Mouse (Mus musculus) kidney, postnatal 4 days (tissue): Measurements from ENCODE around the gene Lgals9.
"Not testable (repeated sequence)": the region's sequence is repeated elsewhere in the genome, so short reads cannot be mapped to it uniquely, and the experiment has no call there.

Source experiments
- DNase-seq, 2 experiments: peaks; one replicate each; pipeline ENCODE4 v3.0.0; 2021; ENCODE audit warnings: mixed read lengths in 2 of 2

Lgals9 gene

GRCm38 (mm10) chr11:78984483-78985177 is at the start of gene Lgals9:
Gene Lgals9 (minus strand): TSS chr11:78984946.
- DNase-seq, result peak; percentile 69 to 78

DNA sequence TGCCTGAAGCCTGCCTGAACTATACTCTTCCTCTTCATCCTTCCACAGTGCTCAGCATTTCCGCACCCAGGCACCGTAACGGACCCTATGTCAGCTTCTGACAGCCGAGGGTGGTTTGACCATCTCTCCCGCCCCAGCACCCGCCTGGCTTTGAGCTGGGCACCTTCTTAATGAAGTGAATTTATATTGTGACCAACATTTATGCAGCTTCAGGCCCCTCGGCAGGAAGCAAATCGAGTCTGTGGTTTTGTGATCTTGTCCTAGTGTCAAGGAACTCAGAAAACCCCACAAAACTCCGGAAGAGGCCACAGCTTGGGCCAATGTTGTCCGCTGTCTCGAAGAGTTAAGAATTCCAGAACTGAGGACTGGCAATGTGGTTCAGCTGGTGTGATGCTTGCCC is 48.9 kb upstream of the Lgals9 start:
- no peak for DNase-seq

DNA sequence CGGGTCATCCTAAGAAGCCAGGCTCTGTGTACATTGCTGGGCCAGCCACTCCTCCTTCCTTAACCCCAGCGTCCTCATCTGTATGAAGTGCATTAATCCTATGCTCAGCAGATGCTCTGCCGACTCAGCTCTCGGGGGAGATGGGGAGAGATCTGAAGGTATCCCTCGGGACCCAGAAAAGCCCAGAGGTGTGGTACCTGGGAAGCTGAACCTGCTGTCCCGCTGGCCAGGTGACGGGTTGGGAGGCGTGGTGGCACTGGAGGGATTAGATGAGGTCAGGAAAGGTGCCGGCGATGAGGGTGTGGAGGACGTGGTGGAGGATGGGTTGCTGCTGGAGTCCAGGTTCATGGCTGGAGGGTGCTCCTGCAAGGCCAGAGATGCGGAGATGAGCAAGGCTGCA is 48.3 kb upstream of the Lgals9 start:
- DNase-seq, result no peak

GRCm38 (mm10) chr11:79031452-79031746 is 46.7 kb upstream of the Lgals9 start:
- DNase-seq, result no peak

- DNase-seq, result peak; percentile 93 to 96
These were observed 46.1 kb upstream of the Lgals9 start for GRCm38 (mm10) chr11:79030570-79031451.

GRCm38 (mm10) chr11:79023751-79024150 is 39.0 kb upstream of the Lgals9 start:
- DNase-seq, result no peak

- DNase-seq, result peak; percentile 55 to 73
These were observed 38.6 kb upstream of the Lgals9 start for GRCm38 (mm10) chr11:79023342-79023741.

- DNase-seq, result no peak
These were observed 38.1 kb upstream of the Lgals9 start for GRCm38 (mm10) chr11:79022836-79023235.

GRCm38 (mm10) chr11:79020535-79021045 is 35.8 kb upstream of the Lgals9 start:
- DNase-seq, result no peak

GRCm38 (mm10) chr11:79019839-79020534 is 35.2 kb upstream of the Lgals9 start:
- DNase-seq, result peak; percentile 51 to 62

DNA sequence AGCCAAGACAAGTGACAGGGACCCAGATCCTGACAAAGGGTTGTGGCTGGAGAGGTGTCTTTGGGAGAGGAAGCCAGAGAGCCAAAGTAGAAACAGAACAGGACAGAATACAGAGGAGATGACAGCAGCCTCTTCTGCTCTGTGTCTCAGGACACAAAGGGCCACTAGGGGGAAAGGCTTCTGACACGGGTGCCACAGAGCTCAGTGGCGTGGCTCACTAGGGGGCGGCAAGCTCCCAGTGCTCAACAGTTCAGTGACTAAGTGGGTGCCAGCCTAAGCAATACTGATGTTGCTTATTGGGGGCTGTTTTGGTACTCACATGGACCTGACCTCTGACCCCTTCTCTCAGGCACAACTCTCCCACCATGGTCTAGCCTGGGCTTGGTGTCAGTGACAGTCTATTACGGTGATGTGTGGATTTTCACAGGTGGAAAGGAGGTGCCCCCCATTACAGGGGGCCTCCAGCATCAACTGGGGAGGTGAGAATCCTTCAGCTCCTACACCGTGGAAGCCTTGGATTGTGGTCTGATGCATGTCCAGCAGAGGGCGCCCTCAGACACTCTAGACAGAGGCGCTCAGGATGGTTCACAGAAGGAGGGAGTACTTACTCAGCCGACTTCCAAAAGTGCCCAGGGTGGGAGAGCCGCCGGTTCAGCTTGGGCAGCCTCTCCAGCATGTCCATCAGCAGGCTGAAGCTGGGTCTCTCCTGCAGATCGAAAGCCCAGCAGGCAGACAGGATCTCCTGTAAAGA is 34.4 kb upstream of the Lgals9 start:
- peak; percentile 87 to 88 for DNase-seq

- no peak for DNase-seq
These were observed 32.4 kb upstream of the Lgals9 start for GRCm38 (mm10) chr11:79017161-79017606.

GRCm38 (mm10) chr11:79016236-79016635 is 31.5 kb upstream of the Lgals9 start:
- DNase-seq, result no peak

DNA sequence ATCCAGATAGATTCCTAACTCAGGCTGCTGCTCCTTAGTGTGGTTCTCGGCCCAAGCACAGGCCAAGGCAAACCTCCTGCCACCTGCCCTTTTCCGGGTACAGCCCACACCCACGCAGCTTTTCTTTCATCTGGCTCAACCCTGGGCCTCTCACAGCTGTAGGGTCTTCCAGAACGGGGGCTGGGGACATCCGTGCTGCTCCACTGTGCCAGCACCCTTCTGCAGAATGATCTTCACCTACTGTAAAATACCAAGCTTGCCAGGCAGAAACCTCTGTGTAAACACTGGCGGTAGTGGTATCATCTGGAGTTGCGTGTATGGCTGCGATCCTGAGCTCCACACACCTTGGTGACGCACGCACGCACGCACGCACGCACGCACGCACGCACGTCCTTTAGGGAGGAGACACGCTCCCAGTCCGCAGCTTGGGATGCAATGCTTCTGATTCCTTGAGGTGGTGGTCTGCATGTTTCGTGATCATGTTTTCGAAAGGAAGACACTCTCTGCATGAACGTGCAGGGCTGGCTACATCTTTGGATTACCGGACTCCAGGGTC is 31.0 kb upstream of the Lgals9 start:
- no peak for DNase-seq

- DNase-seq, result no peak
These were observed 30.0 kb upstream of the Lgals9 start for GRCm38 (mm10) chr11:79014602-79015325.

- DNase-seq, result peak in 1 of 2 experiments; percentile 28
These were observed 29.1 kb upstream of the Lgals9 start for GRCm38 (mm10) chr11:79013806-79014205.

DNA sequence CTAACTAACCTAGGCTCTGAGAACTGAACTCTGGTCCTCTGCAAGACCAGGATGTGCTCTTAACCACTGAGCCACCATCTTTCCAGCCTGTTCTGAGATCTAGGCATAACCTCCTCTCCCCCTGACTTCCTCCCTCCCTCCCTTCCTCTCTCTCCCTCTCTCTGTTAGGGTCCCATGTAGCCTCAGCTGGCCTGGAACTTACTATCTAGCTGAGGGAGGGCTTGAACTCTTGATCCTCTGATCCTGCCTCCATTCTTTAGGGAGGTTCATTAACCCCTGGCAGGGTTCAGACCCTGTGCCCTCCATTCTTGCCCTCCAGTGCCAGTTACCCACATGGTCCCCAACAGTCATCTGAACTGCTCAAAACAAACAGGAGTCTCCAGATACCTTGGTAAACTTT is 28.3 kb upstream of the Lgals9 start:
- no peak for DNase-seq

DNA sequence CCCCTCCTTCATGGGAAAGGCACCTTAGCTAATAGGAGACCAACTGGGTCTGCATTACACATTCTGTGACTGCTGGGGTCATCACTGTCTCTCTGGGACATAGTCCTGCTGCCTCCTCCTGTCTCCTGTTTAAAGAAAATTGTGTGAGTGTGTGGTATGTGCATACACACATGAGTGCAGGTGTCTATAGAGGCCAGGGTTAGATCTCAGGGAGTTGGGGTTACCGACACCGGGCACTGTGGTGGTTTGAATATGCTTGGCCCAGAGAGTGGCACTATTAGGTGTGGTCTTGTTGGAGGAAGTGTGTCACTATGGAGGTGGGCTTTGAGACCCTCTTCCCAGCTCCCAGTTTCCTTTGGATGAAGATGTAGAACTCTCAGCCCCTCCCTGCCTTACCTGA is 27.8 kb upstream of the Lgals9 start:
- DNase-seq, result no peak

GRCm38 (mm10) chr11:79008891-79009290 is 24.1 kb upstream of the Lgals9 start:
- no peak for DNase-seq

DNA sequence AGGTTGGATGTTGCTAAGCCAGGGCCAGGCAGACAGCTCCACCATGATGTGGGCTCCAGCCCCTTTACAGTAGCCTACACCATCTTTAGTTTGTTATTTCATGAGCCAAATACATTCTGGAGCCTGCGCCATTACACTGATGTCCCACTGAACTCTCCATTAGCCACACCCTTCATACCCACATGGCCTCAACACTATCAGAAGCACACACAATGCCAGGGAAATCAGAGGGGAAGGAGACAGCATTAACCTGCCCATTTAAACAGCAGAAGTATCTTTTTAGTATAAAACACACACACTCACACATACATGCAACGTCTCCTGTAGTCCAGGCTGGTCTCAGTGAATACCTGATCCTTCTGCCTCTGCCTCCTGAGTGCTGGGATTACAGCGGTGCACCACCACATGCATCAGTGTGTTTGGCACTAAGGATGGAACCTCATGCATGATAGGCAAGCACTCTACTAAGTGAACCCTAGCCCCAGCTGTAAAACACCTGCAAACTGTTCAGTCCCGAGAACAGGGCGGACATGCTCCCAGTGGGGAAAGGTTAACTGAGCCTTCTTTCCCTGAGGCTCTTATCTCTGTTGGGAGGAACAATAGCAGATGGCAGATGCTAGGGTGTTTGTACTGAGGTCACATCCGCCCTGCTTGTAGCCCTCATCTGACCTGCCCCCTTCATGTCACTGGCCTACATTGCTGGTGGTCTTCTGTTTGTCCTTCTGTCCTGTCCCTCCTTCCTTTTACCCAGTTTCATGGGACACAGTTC is 23.4 kb upstream of the Lgals9 start:
- no peak for DNase-seq

DNA sequence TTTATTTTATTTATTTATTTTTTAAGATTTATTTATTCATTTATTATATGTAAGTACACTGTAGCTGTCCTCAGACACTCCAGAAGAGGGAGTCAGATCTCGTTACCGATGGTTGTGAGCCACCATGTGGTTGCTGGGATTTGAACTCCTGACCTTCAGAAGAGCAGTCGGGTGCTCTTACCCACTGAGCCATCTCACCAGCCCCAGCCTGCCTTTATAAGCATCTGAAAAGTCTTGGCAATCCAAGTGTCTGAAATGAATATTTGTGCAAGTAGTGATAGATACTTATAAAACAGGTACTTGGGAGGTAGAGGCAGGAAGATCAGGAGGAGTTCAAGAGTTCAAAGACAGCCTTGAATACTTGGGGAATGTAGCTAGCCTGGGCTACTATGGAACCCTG is 22.6 kb upstream of the Lgals9 start:
- not testable (repeated sequence) for DNase-seq
